16 mouse cellular contexts compared by ENCODE assay signal in genomic region chr5:47479908-47480307, GRCm38 (mm10).
"Had no signal": no experiment of that assay in that cellular context is flagged by ENCODE, and none has a peak within 500 bp of the region (broad histone marks: within the 10 kb centered on the region; RNA-seq: fewer than 3 reads in every experiment).

No protein-coding gene starts in this region.

- H3K4me2 ChIP-seq: neural tube, embryonic 12.5 days; neural tube, embryonic 13.5 days; neural tube, embryonic 15.5 days; stomach, embryonic 15.5 days had no signal

- H3K27me3 ChIP-seq: neural tube, embryonic 12.5 days; neural tube, embryonic 13.5 days; neural tube, embryonic 15.5 days; stomach, embryonic 15.5 days had no signal

- DNase-seq: retina, postnatal 1 day; right cerebral cortex, adult 18-20 months; right cerebral cortex, postnatal 14 days; right cerebral cortex, postnatal 25 days; right cerebral cortex, postnatal 4 days; spleen, adult 18-20 months; thymus, adult 18-20 months; thymus, adult 2 months; thymus, postnatal 14 days; thymus, postnatal 25 days; thymus, postnatal 36 days; thymus, postnatal 4 days had no signal

- H3K4me1 ChIP-seq: neural tube, embryonic 12.5 days; neural tube, embryonic 13.5 days; neural tube, embryonic 15.5 days; stomach, embryonic 15.5 days had no signal

- H3K36me3 ChIP-seq: neural tube, embryonic 12.5 days; neural tube, embryonic 13.5 days; neural tube, embryonic 15.5 days; stomach, embryonic 15.5 days had no signal

- H3K27ac ChIP-seq: neural tube, embryonic 12.5 days; neural tube, embryonic 13.5 days; neural tube, embryonic 15.5 days; stomach, embryonic 15.5 days had no signal

- H3K9ac ChIP-seq: neural tube, embryonic 12.5 days; neural tube, embryonic 13.5 days; neural tube, embryonic 15.5 days; stomach, embryonic 15.5 days had no signal

- H3K9me3 ChIP-seq: neural tube, embryonic 12.5 days; neural tube, embryonic 13.5 days; neural tube, embryonic 15.5 days; stomach, embryonic 15.5 days had no signal

- H3K4me3 ChIP-seq: neural tube, embryonic 12.5 days; neural tube, embryonic 13.5 days; neural tube, embryonic 15.5 days; stomach, embryonic 15.5 days had no signal
